ENCODE assay signal across 9 mouse cellular contexts in the genomic region with DNA sequence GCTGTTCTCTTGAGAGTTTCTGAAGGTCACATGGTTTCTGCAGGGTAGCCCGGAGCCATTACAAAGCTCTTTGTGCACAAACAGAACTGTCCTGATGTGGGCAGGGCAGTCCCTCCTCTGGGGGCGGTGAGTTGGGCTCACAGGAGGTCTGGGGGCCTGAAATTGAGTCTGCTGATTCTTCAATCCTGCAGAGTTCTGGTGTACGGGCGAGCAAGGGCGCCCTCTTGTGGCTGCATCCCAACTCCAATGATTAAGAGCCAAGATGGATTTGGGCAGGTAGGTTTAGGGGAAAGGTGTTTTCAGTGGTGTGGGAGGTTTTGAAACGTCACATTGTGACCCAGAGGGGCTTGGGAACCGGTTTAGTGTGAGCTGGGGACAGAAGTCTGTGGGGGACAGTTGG.
DNase-seq lines count a peak whose midpoint lies in the region; TF ChIP-seq lines count a peak whose summit lies in the region.
"Had no signal": no experiment of that assay in that cellular context is flagged by ENCODE, and none has a peak within 500 bp of the region (broad histone marks: within the 10 kb centered on the region; RNA-seq: fewer than 3 reads in every experiment).

No protein-coding gene starts in this region.

- no peak for DNase-seq in heart, embryonic 10.5 days (ENCODE audit: low spot score)
- no peak for DNase-seq in heart, adult 8-10 months (ENCODE audit: low spot score)
- peak; percentile 66 for DNase-seq in cerebellum, adult 9-10 months
- DNase-seq in forelimb bud, embryonic 11.5 days (ENCODE audit: low read depth, low spot score), result peak; percentile 79
- DNase-seq in layer of hippocampus, postnatal 10 days (ENCODE audit: low spot score in 2 of 2), result peak; percentile 77 to 81
- peak; percentile 60 for DNase-seq in naive thymus-derived CD4-positive, alpha-beta T cell, adult 2 months (ENCODE audit: low read depth)
- peak; percentile 39 to 43 for DNase-seq in thymus, postnatal 36 days

- H3K9ac ChIP-seq in ES-Bruce4 (ENCODE audit: low read depth, poor library complexity, severe bottlenecking), result no peak overlapping the region
- H3K9ac ChIP-seq: limb, embryonic 15.5 days had no signal

- TF ChIP-seq POLR2A in ES-Bruce4 (IDR thresholded peaks at IDR 0.05; ENCODE audit: insufficient read depth, low read length), result no peak

- H3K4me3 ChIP-seq in heart, embryonic 10.5 days, result no peak overlapping the region
- H3K4me3 ChIP-seq in ES-Bruce4 (ENCODE audit: low read depth, low read length), result no peak overlapping the region
- H3K4me3 ChIP-seq: limb, embryonic 15.5 days had no signal

- 3% methylated on average over 7 of the region's 7 CpGs for WGBS in heart, embryonic 10.5 days

- no peak for TF ChIP-seq EP300 in ES-Bruce4 (IDR thresholded peaks at IDR 0.05; ENCODE audit: insufficient read depth, low read depth, low read length)

- no peaks in the 10 kb centered on the region for H3K4me1 ChIP-seq in heart, embryonic 10.5 days
- no peaks in the 10 kb centered on the region for H3K4me1 ChIP-seq in ES-Bruce4 (ENCODE audit: control insufficient read depth, insufficient read depth, low read length)

- 0 out of 2 replicates have a peak overlapping the region, but pooled peaks have one; percentile 48 for H3K27ac ChIP-seq in heart, embryonic 10.5 days
- H3K27ac ChIP-seq in ES-Bruce4 (ENCODE audit: insufficient read depth, low read length), result no peak overlapping the region

- no peaks in the 10 kb centered on the region for H3K9me3 ChIP-seq in heart, embryonic 10.5 days
- no peaks in the 10 kb centered on the region for H3K9me3 ChIP-seq in ES-Bruce4 (replicated peaks; ENCODE audit: control insufficient read depth, insufficient read depth, low read length, poor library complexity, severe bottlenecking)
- H3K9me3 ChIP-seq: limb, embryonic 15.5 days had no signal

- peak; percentile 92 for TF ChIP-seq CTCF in ES-Bruce4 (IDR thresholded peaks at IDR 0.05; ENCODE audit: low read depth, low read length)

- peaks cover 50% of the 10 kb centered on the region for H3K27me3 ChIP-seq in heart, embryonic 10.5 days (ENCODE audit: insufficient read depth, poor library complexity, severe bottlenecking)
- no peaks in the 10 kb centered on the region for H3K27me3 ChIP-seq in ES-Bruce4 (ENCODE audit: control insufficient read depth, insufficient read depth, low read length, poor library complexity, severe bottlenecking)

- 0 out of 2 replicates have a peak, but pooled peaks cover 5% of the 10 kb centered on the region for H3K36me3 ChIP-seq in heart, embryonic 10.5 days
- H3K36me3 ChIP-seq in ES-Bruce4 (ENCODE audit: control insufficient read depth, insufficient read depth, low read length, poor library complexity, severe bottlenecking), result no peaks in the 10 kb centered on the region

Comparison
In these comparisons a context has a peak if more than half of its experiments do, and no peak if none do; other contexts are left out.
1. DNase-seq: peak in cerebellum, adult 9-10 months (single experiment), forelimb bud, embryonic 11.5 days (single experiment), layer of hippocampus, postnatal 10 days (2 of 2), naive thymus-derived CD4-positive, alpha-beta T cell, adult 2 months (single experiment) and thymus, postnatal 36 days (2 of 2); none in heart, embryonic 10.5 days (single experiment) and heart, adult 8-10 months (single experiment).